Mouse (Mus musculus) cerebellum, adult 2 months (tissue): ENCODE data around the gene Grm7. TPM values are rescaled to one million over a fixed set of nuclear protein-coding genes. Genes with fewer than 3 reads are reported as not detected.

Experiments used
- DNase-seq, 2 experiments: peaks; one replicate each; pipeline ENCODE4 v3.0.0; 2021
- H3K27ac ChIP-seq: fragments of 200-500 bp; 2 replicates; pipeline ENCODE4 v1.5.1; 2012; ENCODE audit warnings: low read length, control low read depth, inconsistent platforms; ENCODE audit not compliant: insufficient read depth
- H3K27me3 ChIP-seq: fragments of 200-500 bp; 2 replicates; pipeline ENCODE4 v1.6.1; 2012; ENCODE audit warnings: inconsistent platforms, mild to moderate bottlenecking, low read length, moderate library complexity; ENCODE audit not compliant: control insufficient read depth, insufficient read depth
- H3K4me1 ChIP-seq: fragments of 200-500 bp; 2 replicates; pipeline ENCODE4 v1.6.1; 2011; ENCODE audit warnings: low read length; ENCODE audit not compliant: control insufficient read depth, insufficient read depth
- H3K4me3 ChIP-seq: fragments of 200-500 bp; replicated peaks from 2 replicates; pipeline ENCODE3; 2011; ENCODE audit warnings: mild to moderate bottlenecking, low read depth, low read length, control low read depth; ENCODE audit not compliant: insufficient read depth
- CTCF ChIP-seq: fragments of 200-500 bp; IDR thresholded peaks from 2 replicates; pipeline ENCODE4 v1.5.1; 2011; ENCODE audit warnings: low read depth, mild to moderate bottlenecking, control low read depth, low read length, moderate library complexity, borderline replicate concordance; ENCODE audit not compliant: insufficient read depth
- POLR2A ChIP-seq: fragments of 200-500 bp; IDR thresholded peaks from 2 replicates; pipeline ENCODE4 v1.6.1; 2011; ENCODE audit warnings: low read length, control low read depth, borderline replicate concordance; ENCODE audit not compliant: insufficient read depth
- WGBS: fragments of 180-500 bp; shearing (Covaris S2); methylation state at CpG from one replicate; pipeline ENCODE4 v1.1.7; 2018; 5-methylcytosine and 5-hydroxymethylcytosine counted together
- polyA plus RNA-seq: library from polyadenylated mRNA; depleted of rRNA; stranded (reverse); fragments of >200 nt; gene quantifications from 2 replicates; pipeline ENCODE4 v1.2.3, GENCODE M21; 2012

The Grm7 gene
- polyA plus RNA-seq, 1 experiment, result 22.9 TPM

GRCm38 (mm10) chr6:111558588-111558987 lies 913.2 kb downstream of the Grm7 start:
- no peak for DNase-seq
- Histone ChIP-seq H3K4me3 (no peak overlapping the region), H3K4me1 (no peaks in the 10 kb centered on the region), H3K27me3 (no peaks in the 10 kb centered on the region; the same call in 1 of the 2 replicates), H3K27ac (no peak overlapping the region)
- 7% methylated on average over 1 of the region's 1 CpGs for WGBS
- no peak for TF ChIP-seq CTCF

- WGBS, result 84% methylated on average over 3 of the region's 3 CpGs
- no peak for TF ChIP-seq POLR2A
- TF ChIP-seq CTCF, result no peak
- DNase-seq, result no peak
Observed at GRCm38 (mm10) chr6:111559459-111559858, 914.1 kb downstream of the Grm7 start.

GRCm38 (mm10) chr6:111561347-111561746 lies 916.0 kb downstream of the Grm7 start:
- 84% methylated on average over 7 of the region's 7 CpGs for WGBS
- TF ChIP-seq POLR2A, result no peak
- no peak for DNase-seq
- H3K27me3 ChIP-seq, result no peaks in the 10 kb centered on the region; the same call in 1 of the 2 replicates
- H3K4me3 ChIP-seq, result no peak overlapping the region
- no peaks in the 10 kb centered on the region for H3K4me1 ChIP-seq
- no peak overlapping the region for H3K27ac ChIP-seq

More at GRCm38 (mm10) chr6:111559459-111559858, 914.1 kb downstream of the Grm7 start:
- no peak overlapping the region for H3K4me3 ChIP-seq
- no peak overlapping the region for H3K27ac ChIP-seq
- H3K27me3 ChIP-seq, result no peaks in the 10 kb centered on the region; the same call in 1 of the 2 replicates
- H3K4me1 ChIP-seq, result no peaks in the 10 kb centered on the region

DNA sequence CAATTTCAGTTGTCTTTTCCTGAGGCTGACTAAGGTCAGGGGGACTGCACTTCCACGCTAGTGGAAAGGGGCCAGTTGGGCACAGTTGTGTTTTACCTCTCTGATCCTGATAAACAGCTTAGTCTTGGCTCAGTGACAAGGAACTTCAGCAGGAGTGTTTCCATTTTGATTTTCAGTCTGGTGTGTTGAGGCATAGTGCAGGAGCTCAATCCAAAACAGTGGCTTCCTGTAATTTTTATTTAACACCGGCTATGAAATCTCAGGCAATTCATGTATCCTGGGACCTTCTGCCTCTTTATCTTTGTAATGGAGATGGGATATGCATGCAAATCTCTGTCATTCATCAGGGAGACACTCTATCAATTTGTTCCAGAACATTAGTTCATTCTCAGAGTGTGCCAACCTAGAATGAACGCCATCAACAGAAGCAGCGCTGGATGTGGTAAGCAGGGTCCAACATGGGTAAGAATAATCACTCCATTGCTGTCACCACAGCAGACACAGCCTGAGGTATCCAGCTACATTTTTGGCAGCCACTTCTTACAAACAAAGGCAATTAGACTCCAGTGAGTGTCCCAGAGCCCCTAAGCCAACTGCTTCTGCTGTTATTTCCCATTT lies 926.2 kb downstream of the Grm7 start:
- Histone ChIP-seq H3K4me3 (no peak overlapping the region), H3K27ac (no peak overlapping the region), H3K27me3 (no peaks in the 10 kb centered on the region; the same call in 1 of the 2 replicates), H3K4me1 (no peaks in the 10 kb centered on the region)
- TF ChIP-seq CTCF (no peak), POLR2A (no peak)
- DNase-seq, result no peak
- 26% methylated on average over 4 of the region's 4 CpGs for WGBS

GRCm38 (mm10) chr6:111584851-111585250 lies 939.5 kb downstream of the Grm7 start:
- no peak for TF ChIP-seq POLR2A
- TF ChIP-seq CTCF, result no peak
- Histone ChIP-seq H3K27me3 (no peaks in the 10 kb centered on the region; the same call in 1 of the 2 replicates), H3K4me3 (no peak overlapping the region), H3K4me1 (no peaks in the 10 kb centered on the region), H3K27ac (no peak overlapping the region)
- DNase-seq, result no peak
- 62% methylated on average over 2 of the region's 2 CpGs for WGBS

DNA sequence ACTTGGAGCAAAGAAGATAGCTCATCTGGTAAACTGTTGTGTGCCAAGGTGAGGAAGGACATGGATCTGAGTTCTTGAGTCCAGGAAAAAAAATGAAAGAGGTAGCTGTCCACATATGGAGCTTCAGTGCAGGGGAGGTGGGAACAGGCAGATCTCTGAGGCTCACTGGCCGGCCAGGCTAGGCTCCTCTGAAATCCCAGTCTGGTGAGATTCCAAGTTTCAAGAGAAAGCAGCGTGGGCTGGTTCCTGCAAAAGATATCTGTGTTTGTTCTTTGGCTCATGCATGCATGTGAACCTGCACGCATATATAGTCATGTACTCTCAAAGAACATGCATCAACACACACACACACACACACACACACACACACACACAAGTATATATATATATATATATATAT lies 942.2 kb downstream of the Grm7 start:
- H3K27me3 ChIP-seq, result no peaks in the 10 kb centered on the region
- no peak overlapping the region for H3K27ac ChIP-seq
- H3K4me3 ChIP-seq, result no peak overlapping the region
- DNase-seq, result no peak
- WGBS, result 57% methylated on average over 3 of the region's 3 CpGs
- no peaks in the 10 kb centered on the region for H3K4me1 ChIP-seq
- no peak for TF ChIP-seq POLR2A
- no peak for TF ChIP-seq CTCF

DNA sequence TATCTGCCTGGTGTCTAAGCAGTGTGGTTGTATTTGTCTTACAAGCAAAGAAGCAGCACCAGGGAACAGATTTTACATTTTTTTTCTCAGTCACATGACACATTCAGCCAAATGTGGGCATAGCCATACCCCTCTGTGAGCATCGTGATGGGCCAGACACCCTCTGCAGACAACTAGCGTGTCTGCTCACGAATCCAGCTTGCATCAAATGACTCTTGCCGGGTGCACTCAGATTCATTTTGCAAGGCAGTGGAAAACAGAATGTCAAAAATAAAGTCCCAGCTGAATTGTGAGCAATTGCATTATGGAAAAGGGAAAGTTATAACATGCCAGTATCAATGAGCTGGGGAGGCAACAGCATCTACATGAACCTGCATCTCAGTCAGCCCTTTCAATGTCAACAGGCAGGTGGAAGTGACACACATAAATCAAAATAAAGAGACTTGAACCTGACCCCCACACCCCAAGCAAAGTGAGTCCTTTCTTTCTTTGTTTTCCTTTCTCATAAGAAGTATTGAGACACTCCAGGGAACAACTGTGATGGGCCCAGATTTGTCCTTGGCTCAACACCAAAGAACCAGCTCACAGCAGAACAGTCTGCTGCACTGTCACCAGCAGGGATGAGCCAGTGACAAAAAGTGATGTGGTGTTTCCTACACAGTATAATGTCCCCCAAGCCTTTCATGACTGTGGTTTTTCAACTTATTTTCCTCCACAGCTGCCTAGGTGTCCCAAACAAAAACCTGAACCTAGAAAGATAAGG lies 956.7 kb downstream of the Grm7 start:
- no peak for TF ChIP-seq CTCF
- TF ChIP-seq POLR2A, result no peak
- H3K27me3 ChIP-seq, result no peaks in the 10 kb centered on the region
- no peak overlapping the region for H3K27ac ChIP-seq
- no peak for DNase-seq
- WGBS, result 59% methylated on average over 4 of the region's 4 CpGs
- no peaks in the 10 kb centered on the region for H3K4me1 ChIP-seq
- H3K4me3 ChIP-seq, result no peak overlapping the region

DNA sequence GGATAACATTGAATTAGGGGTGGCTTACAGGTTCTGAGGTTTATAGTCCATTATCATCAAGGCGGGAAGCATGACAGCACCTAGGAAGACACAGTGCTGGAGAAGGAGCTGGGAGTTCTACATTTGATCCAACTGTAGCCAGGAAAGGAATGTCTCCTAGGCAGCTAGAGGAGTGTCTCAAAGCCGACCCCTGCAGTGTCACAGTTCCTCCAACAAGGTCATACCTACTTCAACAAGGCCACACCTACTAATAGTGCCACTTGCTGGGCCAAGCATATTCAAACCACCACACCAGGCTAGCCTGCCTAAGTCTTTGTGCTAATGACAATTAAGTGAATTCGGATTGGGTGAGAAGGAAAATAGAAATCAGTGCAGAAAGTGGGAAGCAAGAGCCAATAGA lies 965.0 kb downstream of the Grm7 start:
- TF ChIP-seq POLR2A (no peak), CTCF (no peak)
- no peak overlapping the region for H3K4me3 ChIP-seq
- H3K4me1 ChIP-seq, result no peaks in the 10 kb centered on the region
- 92% methylated on average over 3 of the region's 3 CpGs for WGBS
- H3K27me3 ChIP-seq, result no peaks in the 10 kb centered on the region; the same call in 1 of the 2 replicates
- H3K27ac ChIP-seq, result no peak overlapping the region
- no peak for DNase-seq
